Mouse (Mus musculus) liver, adult 2 months (tissue): Measurements from ENCODE around the gene Susd6. TPM values are rescaled to one million over a fixed set of nuclear protein-coding genes. Genes with fewer than 3 reads are reported as not detected.

ENCODE experiments used
- DNase-seq: peaks from one replicate; pipeline ENCODE4 v3.0.0-alpha.2; 2011; ENCODE audit warnings: low read depth, low spot score; ENCODE audit errors: extremely low read depth
- H3K27ac ChIP-seq: fragments of 200-500 bp; replicated peaks from 2 replicates; pipeline ENCODE4 v1.5.1; 2012; ENCODE audit warnings: low read depth, mild to moderate bottlenecking, control low read depth, inconsistent platforms, low read length; ENCODE audit not compliant: insufficient read depth
- H3K27me3 ChIP-seq: fragments of 200-500 bp; 2 replicates; pipeline ENCODE4 v1.6.1; 2012; ENCODE audit warnings: mild to moderate bottlenecking, moderate library complexity, low read length, inconsistent platforms; ENCODE audit not compliant: control insufficient read depth, insufficient read depth
- H3K36me3 ChIP-seq: fragments of 200-500 bp; 2 replicates; pipeline ENCODE4 v1.6.1; 2012; ENCODE audit warnings: low read length, inconsistent platforms; ENCODE audit not compliant: control insufficient read depth, insufficient read depth
- H3K4me1 ChIP-seq: fragments of 200-500 bp; 2 replicates; pipeline ENCODE4 v1.6.1; 2011; ENCODE audit warnings: low read length; ENCODE audit not compliant: control insufficient read depth, insufficient read depth
- H3K4me3 ChIP-seq: fragments of 200-500 bp; 2 replicates; pipeline ENCODE4 v1.5.1; 2011; ENCODE audit warnings: low read depth, mild to moderate bottlenecking, control low read depth, low read length, moderate library complexity; ENCODE audit not compliant: insufficient read depth
- H3K79me2 ChIP-seq: fragments of 200-500 bp; 2 replicates; pipeline ENCODE4 v1.6.1; 2012; ENCODE audit warnings: inconsistent platforms, mild to moderate bottlenecking, low read length, moderate library complexity; ENCODE audit not compliant: control insufficient read depth, insufficient read depth
- H3K9ac ChIP-seq: fragments of 200-500 bp; 2 replicates; pipeline ENCODE4 v1.6.1; 2012; ENCODE audit warnings: low read depth, mild to moderate bottlenecking, control low read depth, inconsistent platforms, low read length
- CTCF ChIP-seq: fragments of 200-500 bp; IDR thresholded peaks from 2 replicates; pipeline ENCODE4 v1.5.1; 2011; ENCODE audit warnings: low read depth, low read length, control low read depth
- POLR2A ChIP-seq: fragments of 200-500 bp; IDR thresholded peaks from 2 replicates; pipeline ENCODE4 v1.6.1; 2011; ENCODE audit warnings: low read length, control low read depth; ENCODE audit not compliant: insufficient read depth; ENCODE audit errors: extremely low read depth
- WGBS: fragments of 180-500 bp; shearing (Covaris S2); methylation state at CpG from one replicate; pipeline ENCODE4 v1.1.7; 2018; 5-methylcytosine and 5-hydroxymethylcytosine counted together
- polyA plus RNA-seq: library from polyadenylated mRNA; depleted of rRNA; stranded (reverse); fragments of >200 nt; gene quantifications from 2 replicates; pipeline ENCODE4 v1.2.3, GENCODE M21; 2012
- total RNA-seq: library from RNA; depleted of rRNA; stranded (reverse); fragments of >200 nt; gene quantifications from 2 replicates; pipeline ENCODE4 v1.2.3, GENCODE M21; 2014

Gene Susd6
- total and polyA plus RNA-seq, 2 experiments: 20.1 to 22.3 TPM

DNA sequence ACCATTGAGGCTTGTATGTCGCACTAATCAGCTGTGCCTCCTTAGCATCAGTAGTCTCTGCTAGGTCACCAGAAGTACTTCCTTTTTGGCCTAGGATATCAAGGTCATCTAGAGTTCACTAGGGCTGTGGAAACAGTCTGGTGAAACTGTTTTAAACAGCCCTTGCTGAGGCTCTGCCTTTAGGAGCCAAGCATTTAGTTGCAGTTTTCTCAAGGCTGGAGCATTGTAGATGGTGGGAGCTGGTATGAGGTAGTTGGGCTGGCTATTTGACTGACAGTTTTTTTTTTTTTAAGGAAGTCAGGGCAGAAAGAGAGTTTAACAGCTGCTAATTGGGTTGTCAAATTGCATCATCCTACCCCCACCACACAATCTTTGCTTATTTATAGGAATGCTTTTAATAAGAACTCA lies 56.6 kb downstream of the Susd6 start:
- TF ChIP-seq POLR2A: no peak
- TF ChIP-seq CTCF: no peak
- Histone ChIP-seq H3K4me3 (no peak overlapping the region), H3K27me3 (no peaks in the 10 kb centered on the region), H3K9ac (no peak overlapping the region), H3K79me2 (peaks cover 32% of the 10 kb centered on the region), H3K4me1 (peaks cover 34% of the 10 kb centered on the region), H3K36me3 (no peaks in the 10 kb centered on the region), H3K27ac (peak overlapping the region; percentile 40; the same call in 1 of the 2 replicates)
- peak; percentile 72 for DNase-seq
- WGBS: 15% methylated on average over 1 of the region's 1 CpGs

DNA sequence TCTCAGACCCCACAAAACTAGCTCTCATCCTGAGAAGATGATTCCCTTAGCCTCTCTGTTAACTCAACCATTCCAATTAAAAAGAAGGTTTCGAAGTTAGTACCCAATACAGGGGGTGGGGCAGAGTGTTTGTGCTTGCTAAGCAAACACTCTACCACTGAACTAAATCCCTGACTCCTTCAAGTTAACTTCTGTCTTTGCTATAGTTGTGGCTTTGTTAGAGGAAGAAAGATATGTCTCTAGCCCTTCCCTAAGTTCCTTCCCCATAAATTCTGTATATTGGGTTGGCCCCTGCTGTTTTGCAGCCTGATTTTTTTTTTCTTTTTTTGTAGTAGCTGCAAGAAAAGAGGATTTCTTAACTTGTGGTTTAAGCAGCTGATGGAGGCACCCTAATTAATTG lies 61.7 kb downstream of the Susd6 start:
- H3K36me3 ChIP-seq: peaks cover 4% of the 10 kb centered on the region; the same call in 1 of the 2 replicates
- no peak overlapping the region for H3K27ac ChIP-seq
- 34% methylated on average over 1 of the region's 1 CpGs for WGBS
- H3K4me3 ChIP-seq: no peak overlapping the region
- H3K9ac ChIP-seq: no peak overlapping the region
- H3K27me3 ChIP-seq: no peaks in the 10 kb centered on the region
- DNase-seq: peak; percentile 39
- H3K79me2 ChIP-seq: peaks cover 23% of the 10 kb centered on the region; the same call in 1 of the 2 replicates
- no peak for TF ChIP-seq POLR2A
- TF ChIP-seq CTCF: no peak
- peaks cover 20% of the 10 kb centered on the region for H3K4me1 ChIP-seq

DNA sequence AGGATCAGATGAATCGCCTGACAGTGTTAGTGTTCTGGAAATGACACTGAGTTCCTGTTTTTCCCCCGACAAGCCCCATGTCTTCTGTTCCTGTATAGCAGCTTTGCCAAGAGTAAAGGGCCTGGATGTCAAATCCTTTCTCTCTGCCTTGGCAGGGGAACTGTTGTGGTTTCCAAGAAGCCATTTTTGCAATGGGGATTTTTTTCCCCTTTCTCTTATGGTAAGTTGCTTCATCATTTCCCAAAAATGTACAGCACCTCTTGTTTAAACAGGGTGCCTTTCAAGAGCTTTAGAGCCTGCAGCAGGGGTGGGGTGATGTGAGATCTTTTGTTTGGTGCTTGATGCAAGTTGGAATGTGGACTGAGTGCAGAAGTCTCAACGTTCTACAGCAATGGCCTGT lies 63.4 kb downstream of the Susd6 start:
- DNase-seq: peak; percentile 60
- peaks cover 18% of the 10 kb centered on the region; the same call in 1 of the 2 replicates for H3K79me2 ChIP-seq
- H3K27me3 ChIP-seq: no peaks in the 10 kb centered on the region
- H3K36me3 ChIP-seq: peaks cover 6% of the 10 kb centered on the region; the same call in 1 of the 2 replicates
- WGBS: 19% methylated on average over 3 of the region's 3 CpGs
- no peak overlapping the region for H3K4me3 ChIP-seq
- TF ChIP-seq CTCF (no peak), POLR2A (no peak)
- H3K9ac ChIP-seq: no peak overlapping the region
- peaks cover 20% of the 10 kb centered on the region for H3K4me1 ChIP-seq
- H3K27ac ChIP-seq: peak overlapping the region; percentile 87

- Histone ChIP-seq H3K27me3 (no peaks in the 10 kb centered on the region), H3K9ac (peak overlapping the region; percentile 57), H3K27ac (peak overlapping the region; percentile 97), H3K79me2 (peaks cover 18% of the 10 kb centered on the region; the same call in 1 of the 2 replicates), H3K36me3 (peaks cover 6% of the 10 kb centered on the region; the same call in 1 of the 2 replicates), H3K4me3 (no peak overlapping the region), H3K4me1 (peaks cover 20% of the 10 kb centered on the region)
- WGBS: 19% methylated on average over 4 of the region's 4 CpGs
- peak; percentile 94 for DNase-seq
- TF ChIP-seq CTCF: no peak
- TF ChIP-seq POLR2A: no peak
Observed at GRCm38 (mm10) chr12:80854671-80855070, 64.4 kb downstream of the Susd6 start.

- peak; percentile 45 for DNase-seq
- Histone ChIP-seq H3K27me3 (no peaks in the 10 kb centered on the region), H3K27ac (peak overlapping the region; percentile 60), H3K4me3 (no peak overlapping the region), H3K9ac (no peak overlapping the region), H3K36me3 (peaks cover 6% of the 10 kb centered on the region; the same call in 1 of the 2 replicates), H3K79me2 (peaks cover 23% of the 10 kb centered on the region; the same call in 1 of the 2 replicates), H3K4me1 (peaks cover 20% of the 10 kb centered on the region)
- TF ChIP-seq POLR2A: no peak
- TF ChIP-seq CTCF: no peak
- 45% methylated on average over 2 of the region's 2 CpGs for WGBS
Observed at GRCm38 (mm10) chr12:80855100-80855499, 64.8 kb downstream of the Susd6 start.

- Histone ChIP-seq H3K79me2 (peaks cover 22% of the 10 kb centered on the region; the same call in 1 of the 2 replicates), H3K36me3 (peaks cover 6% of the 10 kb centered on the region; the same call in 1 of the 2 replicates), H3K27ac (peak overlapping the region; percentile 60; the same call in 1 of the 2 replicates), H3K4me1 (peaks cover 20% of the 10 kb centered on the region), H3K9ac (no peak overlapping the region), H3K4me3 (no peak overlapping the region), H3K27me3 (no peaks in the 10 kb centered on the region)
- no peak for DNase-seq
- WGBS: 73% methylated on average over 1 of the region's 1 CpGs
- TF ChIP-seq CTCF (no peak), POLR2A (no peak)
Observed at GRCm38 (mm10) chr12:80855581-80855980, 65.3 kb downstream of the Susd6 start.
